Mouse (Mus musculus) intestine, embryonic 14.5 days (tissue): Measurements from ENCODE around the gene Gm11639. TPM values are rescaled to one million over a fixed set of nuclear protein-coding genes. Genes with fewer than 3 reads are reported as not detected.

ENCODE experiments used
- ATAC-seq: fragments of 200-750 bp; cut with Nextera tagmentation; replicated peaks from 2 replicates; pipeline ENCODE4 v1.8.0; 2017; ENCODE audit warnings: low read depth, moderate number of reproducible peaks, moderate TSS enrichment, moderate library complexity; ENCODE audit not compliant: low FRiP score, low TSS enrichment
- DNase-seq: peaks from one replicate; pipeline ENCODE4 v3.0.0-alpha.2; 2018; ENCODE audit warnings: low spot score
- H3K27ac ChIP-seq: fragments of 300-500 bp; sonication (generic); 2 replicates; pipeline ENCODE4 v1.5.1; 2014; ENCODE audit warnings: low read depth, mild to moderate bottlenecking, control low read depth
- H3K27me3 ChIP-seq: fragments of 300-500 bp; sonication (generic); replicated peaks from 2 replicates; pipeline ENCODE4 v1.6.1; 2014; ENCODE audit warnings: low read length, control low read depth; ENCODE audit not compliant: control insufficient read depth, insufficient read depth
- H3K36me3 ChIP-seq: fragments of 300-500 bp; sonication (generic); 2 replicates; pipeline ENCODE4 v1.6.1; 2014; ENCODE audit warnings: low read length, control low read depth; ENCODE audit not compliant: control insufficient read depth, insufficient read depth
- H3K4me1 ChIP-seq: fragments of 300-500 bp; sonication (generic); replicated peaks from 2 replicates; pipeline ENCODE4 v1.6.1; 2014; ENCODE audit warnings: low read length, control low read depth, mixed read lengths; ENCODE audit not compliant: control insufficient read depth, insufficient read depth
- H3K4me2 ChIP-seq: fragments of 300-500 bp; sonication (generic); 2 replicates; pipeline ENCODE4 v1.6.1; 2014; ENCODE audit warnings: low read length
- H3K4me3 ChIP-seq: fragments of 300-500 bp; sonication (generic); 2 replicates; pipeline ENCODE4 v1.5.1; 2014; ENCODE audit warnings: low read depth, low read length, control low read depth, mixed read lengths
- H3K9ac ChIP-seq: fragments of 300-500 bp; sonication (generic); 2 replicates; pipeline ENCODE4 v1.6.1; 2014; ENCODE audit warnings: mild to moderate bottlenecking, low read length
- H3K9me3 ChIP-seq: fragments of 300-500 bp; sonication (generic); 2 replicates; pipeline ENCODE4 v1.6.1; 2016; ENCODE audit warnings: low read length, control low read depth; ENCODE audit not compliant: control insufficient read depth
- WGBS: fragments of 180-500 bp; shearing (Covaris S2); extraction: QIAGEN DNeasy Blood & Tissue Kit; methylation state at CpG from one replicate; pipeline ENCODE4 v1.1.7; 2014; 5-methylcytosine and 5-hydroxymethylcytosine counted together
- polyA plus RNA-seq: library from polyadenylated mRNA; unstranded; fragments of >200 nt; fragmentation: Nextera tagmentation; extraction: Ambion mirVana; gene quantifications from 2 replicates; pipeline ENCODE4 v1.2.1, GENCODE M21; 2014

Gene Gm11639
- polyA plus RNA-seq, 1 experiment from 2014 or later = 0.03 TPM

DNA sequence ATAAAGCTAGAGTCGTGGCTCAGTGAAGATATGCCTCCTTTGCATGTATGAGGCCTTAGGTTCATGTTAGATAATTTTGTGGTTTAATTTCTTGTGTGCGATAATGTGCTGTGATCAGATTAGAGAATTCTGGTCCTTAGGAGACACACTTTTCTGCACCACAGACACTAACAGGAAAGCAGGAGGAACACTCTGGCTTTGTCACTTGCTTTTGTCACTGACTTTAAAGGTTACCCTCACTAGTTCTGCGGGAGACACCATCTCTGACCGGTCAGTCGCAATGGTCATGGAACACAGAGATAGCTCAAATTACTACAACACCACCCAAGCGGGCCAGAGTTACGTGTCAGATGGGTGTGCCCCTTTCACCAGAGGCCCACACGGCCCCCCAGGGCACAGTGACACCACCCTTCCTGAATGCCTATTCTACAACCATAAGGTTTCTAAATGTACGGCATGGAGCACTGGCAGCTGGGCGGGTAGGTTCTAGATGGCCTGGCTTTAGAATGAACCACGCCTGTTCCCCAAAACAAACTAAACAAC lies 466.9 kb downstream of the Gm11639 start:
- Histone ChIP-seq H3K9me3 (no peaks in the 10 kb centered on the region), H3K4me2 (no peak overlapping the region), H3K4me1 (peaks cover 7% of the 10 kb centered on the region), H3K9ac (no peak overlapping the region), H3K36me3 (no peaks in the 10 kb centered on the region), H3K27ac (no peak overlapping the region), H3K27me3 (0 out of 2 replicates have a peak, but pooled peaks cover 5% of the 10 kb centered on the region), H3K4me3 (no peak overlapping the region)
- WGBS = 85% methylated on average over 11 of the region's 11 CpGs
- DNase-seq (no peak), ATAC-seq (no peak)

DNA sequence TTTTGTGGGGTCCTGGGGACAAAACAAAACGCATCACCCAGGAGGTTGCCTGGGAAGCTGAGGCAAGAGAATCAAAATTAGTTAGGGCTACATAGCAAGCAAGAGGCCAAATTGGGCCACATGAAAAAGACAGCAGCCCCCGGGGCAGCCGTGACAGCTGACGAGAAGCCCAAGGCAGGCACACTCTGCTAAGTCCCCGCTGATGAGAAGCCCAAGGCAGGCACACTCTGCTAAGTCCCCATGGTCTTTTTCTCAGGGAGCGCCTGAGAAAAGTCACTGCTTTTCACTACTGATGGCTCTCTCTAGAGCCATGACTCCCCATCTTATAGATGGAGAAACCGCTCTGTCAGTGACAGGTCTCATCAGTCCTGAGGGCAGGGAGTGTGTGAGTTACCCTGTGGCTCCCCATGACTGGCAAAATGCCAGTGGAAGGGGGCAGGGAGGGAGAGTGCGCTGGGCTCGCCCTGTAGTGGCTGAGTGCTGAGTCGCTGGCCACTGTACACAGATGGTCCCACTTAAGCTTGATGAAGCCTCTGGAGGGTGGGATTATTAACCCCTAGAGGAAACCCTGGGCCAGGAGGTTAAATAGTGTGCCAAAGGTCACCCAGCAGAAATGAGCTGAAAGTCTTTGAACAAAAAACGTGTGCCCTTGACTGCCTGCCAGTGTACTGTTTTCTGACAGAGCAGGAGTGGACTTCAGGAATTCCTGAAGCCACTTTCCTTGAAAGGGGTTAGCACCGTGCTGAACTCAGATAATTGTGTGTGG lies 467.7 kb downstream of the Gm11639 start:
- Histone ChIP-seq H3K27me3 (0 out of 2 replicates have a peak, but pooled peaks cover 5% of the 10 kb centered on the region), H3K4me1 (peaks cover 7% of the 10 kb centered on the region), H3K4me2 (no peak overlapping the region), H3K36me3 (no peaks in the 10 kb centered on the region), H3K9me3 (no peaks in the 10 kb centered on the region), H3K27ac (no peak overlapping the region), H3K9ac (no peak overlapping the region), H3K4me3 (no peak overlapping the region)
- DNase-seq = peak; percentile 59
- peak; percentile 71; the same call in 1 of the 2 replicates for ATAC-seq
- WGBS = 33% methylated on average over 12 of the region's 12 CpGs

DNA sequence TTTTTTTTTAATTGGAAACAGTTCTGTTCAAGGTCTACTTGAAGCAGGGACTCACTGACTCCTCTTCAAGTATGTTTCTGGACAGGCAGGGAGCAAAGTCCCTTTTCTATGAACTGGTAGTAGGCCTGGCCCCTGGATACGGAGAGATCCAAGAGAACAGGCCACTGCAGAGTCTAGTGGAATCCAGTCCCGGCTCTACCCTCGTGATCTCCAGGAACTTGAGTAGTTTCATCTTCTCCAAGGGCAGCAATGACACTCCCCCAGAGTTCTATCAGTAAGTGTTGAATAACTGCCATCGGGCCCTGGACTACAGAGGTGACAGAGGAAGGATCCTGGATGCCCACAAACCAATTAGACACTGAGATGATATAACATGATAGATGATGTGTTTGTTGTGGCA lies 470.4 kb downstream of the Gm11639 start:
- Histone ChIP-seq H3K9ac (no peak overlapping the region), H3K27ac (no peak overlapping the region), H3K4me3 (no peak overlapping the region), H3K4me1 (peaks cover 7% of the 10 kb centered on the region), H3K27me3 (0 out of 2 replicates have a peak, but pooled peaks cover under 1% of the 10 kb centered on the region), H3K4me2 (no peak overlapping the region), H3K9me3 (no peaks in the 10 kb centered on the region), H3K36me3 (no peaks in the 10 kb centered on the region)
- no peak for ATAC-seq
- no peak for DNase-seq
- 72% methylated on average over 4 of the region's 4 CpGs for WGBS

DNA sequence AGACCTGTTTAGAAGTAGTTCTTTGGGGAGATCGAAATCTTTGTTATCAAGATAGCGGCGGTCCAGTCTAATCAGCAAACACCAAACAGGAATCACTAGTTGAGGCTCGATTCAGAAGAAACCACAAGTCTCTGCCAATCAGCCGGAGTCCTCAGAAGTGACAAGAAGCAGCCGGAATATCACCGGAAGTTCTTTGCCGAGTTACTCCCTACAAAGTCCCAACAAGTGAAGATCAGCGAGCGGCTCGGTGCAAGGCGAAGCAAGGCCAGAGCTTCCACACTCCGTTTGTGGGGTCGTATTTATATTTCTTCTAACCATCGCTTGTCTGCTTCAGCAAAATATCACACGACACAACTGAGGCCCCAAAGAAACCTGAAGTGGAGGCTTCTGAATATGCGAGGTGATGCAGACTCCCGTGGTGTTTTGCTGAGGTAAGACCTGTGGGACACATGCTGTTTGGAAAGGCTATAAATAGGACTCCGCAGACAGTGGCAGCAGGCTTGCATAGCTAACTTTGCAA lies 471.3 kb downstream of the Gm11639 start:
- Histone ChIP-seq H3K4me3 (no peak overlapping the region), H3K4me1 (peaks cover 7% of the 10 kb centered on the region), H3K36me3 (no peaks in the 10 kb centered on the region), H3K27me3 (no peaks in the 10 kb centered on the region), H3K4me2 (no peak overlapping the region), H3K9ac (no peak overlapping the region), H3K27ac (no peak overlapping the region), H3K9me3 (no peaks in the 10 kb centered on the region)
- DNase-seq = no peak
- no peak for ATAC-seq
- WGBS = 83% methylated on average over 19 of the region's 19 CpGs

DNA sequence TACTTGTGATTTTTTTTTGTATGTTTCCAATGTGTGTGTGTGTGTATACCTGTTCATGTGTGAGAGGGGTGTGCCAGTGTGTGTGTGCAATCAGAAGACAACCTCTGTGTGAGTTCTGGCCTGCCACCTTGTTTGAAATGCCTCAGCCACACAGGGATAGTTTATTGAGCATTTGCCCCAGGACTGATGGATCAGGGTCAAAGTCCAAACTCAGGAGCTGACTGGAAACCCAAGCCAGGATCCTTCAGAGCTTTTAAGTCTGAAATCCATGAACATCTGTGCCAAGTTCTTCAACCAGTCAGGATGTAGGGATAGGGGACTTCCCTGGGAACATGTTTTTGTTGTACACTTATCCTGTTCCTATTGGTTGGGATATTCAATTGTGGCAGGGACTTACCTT lies 472.5 kb downstream of the Gm11639 start:
- Histone ChIP-seq H3K9me3 (peaks cover 8% of the 10 kb centered on the region; the same call in 1 of the 2 replicates), H3K36me3 (no peaks in the 10 kb centered on the region), H3K4me3 (no peak overlapping the region), H3K27me3 (no peaks in the 10 kb centered on the region), H3K27ac (no peak overlapping the region), H3K4me1 (peaks cover 6% of the 10 kb centered on the region), H3K9ac (no peak overlapping the region), H3K4me2 (no peak overlapping the region)
- ATAC-seq = no peak
- no peak for DNase-seq

DNA sequence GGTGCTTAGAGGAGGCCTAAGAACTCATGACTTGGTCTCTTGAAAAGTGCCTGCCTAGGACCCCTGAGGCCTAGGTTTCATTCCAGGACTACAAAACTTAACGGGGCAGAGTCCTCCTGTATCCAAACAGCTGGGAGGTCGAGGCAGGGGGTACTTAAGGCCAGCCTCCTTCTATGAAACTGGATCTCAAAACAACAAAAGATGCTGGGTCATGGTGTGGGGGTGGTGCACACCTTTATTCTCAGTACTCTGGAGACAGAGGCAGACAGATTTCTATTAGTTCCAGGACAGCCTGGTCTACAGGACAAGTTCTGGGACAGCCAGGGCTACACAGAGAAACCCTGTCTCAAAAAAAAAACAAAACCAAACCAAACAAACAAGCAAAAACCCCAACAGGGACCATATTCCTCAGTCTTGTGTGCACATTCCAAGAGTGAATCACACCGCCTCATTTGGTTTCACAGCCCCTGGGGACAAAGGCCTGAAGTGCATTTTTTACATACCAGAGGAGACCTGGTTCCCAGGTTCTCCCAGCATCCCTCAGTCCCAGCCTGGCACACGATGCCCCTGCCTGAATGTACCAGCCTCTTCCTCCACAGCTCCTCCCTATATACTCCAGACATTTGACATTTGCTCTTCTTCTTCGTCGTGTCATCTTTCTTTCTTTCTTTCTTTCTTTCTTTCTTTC lies 474.3 kb downstream of the Gm11639 start:
- Histone ChIP-seq H3K4me1 (no peaks in the 10 kb centered on the region), H3K4me3 (no peak overlapping the region), H3K36me3 (no peaks in the 10 kb centered on the region), H3K9ac (no peak overlapping the region), H3K4me2 (no peak overlapping the region), H3K9me3 (peaks cover 13% of the 10 kb centered on the region), H3K27me3 (no peaks in the 10 kb centered on the region), H3K27ac (no peak overlapping the region)
- WGBS = 57% methylated on average over 6 of the region's 6 CpGs
- no peak for ATAC-seq
- no peak for DNase-seq

DNA sequence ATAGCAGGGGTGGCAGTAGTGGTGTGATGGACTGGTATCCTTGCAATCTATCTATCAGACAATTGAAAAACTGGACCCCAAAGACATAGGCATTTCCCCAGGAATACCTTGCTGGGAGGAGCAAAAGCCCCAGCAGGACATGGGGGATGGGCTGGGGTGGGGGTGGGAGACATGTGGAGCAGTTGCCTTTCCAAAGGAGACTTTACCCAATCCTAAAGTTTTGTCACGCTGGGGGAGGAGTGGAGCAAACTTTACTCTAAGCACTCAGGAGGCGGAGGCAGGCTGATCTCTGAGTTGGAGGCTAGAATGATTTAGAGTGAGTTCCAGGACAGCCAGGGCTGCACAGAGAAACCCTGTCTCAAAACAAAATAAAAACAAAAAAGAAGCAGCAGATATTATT lies 475.9 kb downstream of the Gm11639 start:
- no peak overlapping the region for H3K27ac ChIP-seq
- H3K4me1 ChIP-seq = no peaks in the 10 kb centered on the region
- H3K36me3 ChIP-seq = no peaks in the 10 kb centered on the region
- H3K27me3 ChIP-seq = no peaks in the 10 kb centered on the region
- DNase-seq (no peak), ATAC-seq (no peak)
- no peak overlapping the region for H3K4me2 ChIP-seq
- H3K4me3 ChIP-seq = no peak overlapping the region
- no peak overlapping the region for H3K9ac ChIP-seq
- WGBS = 85% methylated on average over 2 of the region's 2 CpGs
- peaks cover 21% of the 10 kb centered on the region for H3K9me3 ChIP-seq

DNA sequence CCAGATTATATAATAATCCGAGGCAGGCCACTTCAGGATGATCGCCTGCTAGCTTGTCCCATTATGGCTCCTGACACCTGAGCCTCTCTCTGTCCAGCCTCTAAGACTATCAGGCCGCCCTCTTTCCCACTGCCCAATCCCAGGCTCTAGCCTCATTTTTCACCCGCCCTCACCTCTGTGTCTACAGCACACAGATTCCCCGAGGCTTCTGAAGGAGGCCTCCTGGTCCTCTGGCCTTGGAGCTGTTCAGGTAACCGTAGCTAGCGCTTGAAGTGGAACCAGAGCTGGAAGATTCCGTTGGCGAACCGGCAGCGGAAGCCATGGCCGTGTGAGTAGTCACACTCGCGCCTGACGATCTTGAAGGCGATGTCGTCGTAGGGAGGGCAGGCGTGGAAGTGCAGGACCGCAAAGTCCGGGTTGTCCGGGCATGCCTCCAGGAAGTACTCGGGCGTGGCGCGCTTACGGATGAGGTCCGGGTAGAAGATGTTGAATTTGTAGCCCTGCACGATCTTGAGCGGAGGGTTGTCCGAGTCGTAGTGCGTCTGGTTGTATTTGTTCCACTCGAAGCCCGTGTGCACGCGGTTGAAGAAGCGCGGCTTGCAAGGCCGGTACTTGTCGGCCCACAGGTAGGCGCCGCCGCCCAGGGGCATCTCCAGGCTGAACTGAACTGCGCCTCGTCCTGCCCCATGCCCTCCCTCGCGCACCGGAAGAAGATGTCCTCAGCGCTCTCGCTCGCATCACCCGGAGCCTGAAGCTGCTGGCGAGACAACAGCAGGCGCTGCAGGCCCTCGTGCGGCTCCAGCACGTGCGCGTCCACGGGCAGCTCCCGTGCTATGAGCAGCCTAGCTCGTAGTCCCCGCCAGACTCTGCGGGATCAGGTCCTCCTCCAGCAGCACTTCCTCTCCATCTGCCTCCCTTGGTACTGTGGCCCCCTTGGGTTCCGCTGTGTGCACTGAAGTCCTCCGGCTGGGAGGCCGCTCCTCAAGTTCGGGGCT lies 479.3 kb downstream of the Gm11639 start:
- 76% methylated on average over 69 of the region's 69 CpGs for WGBS
- no peak overlapping the region for H3K9ac ChIP-seq
- H3K4me3 ChIP-seq = no peak overlapping the region

More for the DNA sequence above, 479.3 kb downstream of the Gm11639 start:
- DNase-seq (no peak), ATAC-seq (no peak)
- no peaks in the 10 kb centered on the region for H3K4me1 ChIP-seq
- H3K4me2 ChIP-seq = no peak overlapping the region
- no peak overlapping the region for H3K27ac ChIP-seq
- H3K9me3 ChIP-seq = peaks cover 21% of the 10 kb centered on the region
- H3K27me3 ChIP-seq = no peaks in the 10 kb centered on the region
- H3K36me3 ChIP-seq = no peaks in the 10 kb centered on the region
